ENCODE assay signal across 24 mouse cellular contexts in the genomic region with DNA sequence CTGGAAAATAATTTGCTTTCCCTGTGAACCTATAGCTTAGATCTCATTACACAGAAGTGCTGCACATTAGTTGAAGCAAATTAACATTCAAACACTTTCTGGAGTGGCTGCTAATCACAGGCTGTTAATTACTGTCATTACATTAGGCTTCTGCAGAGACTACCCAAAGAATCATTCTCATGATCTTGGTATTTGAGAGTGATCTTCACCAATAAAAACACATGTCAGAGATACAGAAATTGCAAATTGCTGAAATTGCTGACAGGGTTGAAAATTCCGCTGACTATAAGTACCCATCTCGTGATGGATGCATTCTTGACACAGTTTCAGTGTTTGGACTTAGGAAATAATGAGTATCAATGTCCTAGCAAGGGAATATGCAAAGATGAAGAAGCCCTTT.
DNase-seq lines count a peak whose midpoint lies in the region; ATAC-seq and TF ChIP-seq lines count a peak whose summit lies in the region.
"Had no signal": no experiment of that assay in that cellular context is flagged by ENCODE, and none has a peak within 500 bp of the region (broad histone marks: within the 10 kb centered on the region; RNA-seq: fewer than 3 reads in every experiment).

No protein-coding gene starts in this region.

- no peaks in the 10 kb centered on the region for H3K36me3 ChIP-seq in forebrain, embryonic 12.5 days (replicated peaks)
- H3K36me3 ChIP-seq in forebrain, postnatal 0 days (ENCODE audit: insufficient read depth), result no peaks in the 10 kb centered on the region
- no peaks in the 10 kb centered on the region for H3K36me3 ChIP-seq in forebrain, embryonic 14.5 days (ENCODE audit: control insufficient read depth, insufficient read depth, low read length)
- H3K36me3 ChIP-seq in forebrain, embryonic 15.5 days, result no peaks in the 10 kb centered on the region
- H3K36me3 ChIP-seq in midbrain, postnatal 0 days (ENCODE audit: insufficient read depth, low read length), result no peaks in the 10 kb centered on the region
- H3K36me3 ChIP-seq in midbrain, embryonic 16.5 days (ENCODE audit: control insufficient read depth, insufficient read depth, low read length), result no peaks in the 10 kb centered on the region
- H3K36me3 ChIP-seq in ES-E14 (ENCODE audit: control insufficient read depth, insufficient read depth, low read length, poor library complexity, severe bottlenecking), result no peaks in the 10 kb centered on the region
- H3K36me3 ChIP-seq: embryonic facial prominence, embryonic 13.5 days; embryonic facial prominence, embryonic 15.5 days had no signal

- no peaks in the 10 kb centered on the region for H3K27me3 ChIP-seq in forebrain, embryonic 12.5 days
- H3K27me3 ChIP-seq in forebrain, postnatal 0 days (ENCODE audit: insufficient read depth, low read length), result no peaks in the 10 kb centered on the region
- no peaks in the 10 kb centered on the region for H3K27me3 ChIP-seq in forebrain, embryonic 14.5 days (replicated peaks; ENCODE audit: control insufficient read depth, insufficient read depth, low read length)
- H3K27me3 ChIP-seq in forebrain, embryonic 15.5 days, result no peaks in the 10 kb centered on the region
- no peaks in the 10 kb centered on the region for H3K27me3 ChIP-seq in midbrain, postnatal 0 days (ENCODE audit: insufficient read depth, low read length)
- H3K27me3 ChIP-seq in midbrain, embryonic 16.5 days (ENCODE audit: control insufficient read depth, insufficient read depth, low read depth, low read length), result no peaks in the 10 kb centered on the region
- H3K27me3 ChIP-seq: CH12.LX; embryonic facial prominence, embryonic 13.5 days; embryonic facial prominence, embryonic 15.5 days had no signal

- DNase-seq in forebrain, postnatal 0 days, result no peak
- peak; percentile 76 for DNase-seq in forebrain, embryonic 14.5 days (ENCODE audit: low spot score)
- DNase-seq in midbrain, postnatal 0 days (ENCODE audit: low spot score), result peak; percentile 12
- no peak for DNase-seq in ES-E14 (ENCODE audit: low read depth, low spot score)
- no peak for DNase-seq in adrenal gland, adult 8-10 months
- DNase-seq: adrenal gland, adult 2 months; adrenal gland, postnatal 14 days; adrenal gland, postnatal 36 days; B cell, adult 2 months; cerebellum, adult 11 months; cerebellum, adult 18-20 months; cerebellum, adult 8-10 months; cerebellum, adult 9-11 months; cerebellum, postnatal 14 days; cerebellum, postnatal 36 days; embryo, embryonic 11 days had no signal

- in situ Hi-C loops in ES-E14 (cut with MboI; ENCODE audit: low sequenced_read_pairs in 2 of 2, unreplicated experiment in 2 of 2), result no loop called here

- H3K27ac ChIP-seq in forebrain, embryonic 12.5 days, result no peak overlapping the region
- H3K27ac ChIP-seq in forebrain, postnatal 0 days (ENCODE audit: low read depth, low read length), result no peak overlapping the region
- H3K27ac ChIP-seq in forebrain, embryonic 14.5 days (ENCODE audit: low read depth, low read length), result no peak overlapping the region
- no peak overlapping the region for H3K27ac ChIP-seq in forebrain, embryonic 15.5 days (replicated peaks)
- H3K27ac ChIP-seq in midbrain, postnatal 0 days (ENCODE audit: low read depth, low read length), result no peak overlapping the region
- H3K27ac ChIP-seq in midbrain, embryonic 16.5 days (ENCODE audit: low read length), result no peak overlapping the region
- H3K27ac ChIP-seq in ES-E14 (ENCODE audit: insufficient read depth, low read depth, low read length, poor library complexity, severe bottlenecking), result no peak overlapping the region
- H3K27ac ChIP-seq: embryonic facial prominence, embryonic 13.5 days; embryonic facial prominence, embryonic 15.5 days had no signal

- 54% methylated on average over 2 of the region's 2 CpGs for whole genome bisulfite sequencing in forebrain, embryonic 12.5 days
- WGBS in forebrain, postnatal 0 days, result 31% methylated on average over 2 of the region's 2 CpGs
- WGBS in forebrain, embryonic 14.5 days, result 26% methylated on average over 2 of the region's 2 CpGs
- WGBS in forebrain, embryonic 15.5 days, result 29% methylated on average over 2 of the region's 2 CpGs
- WGBS in midbrain, postnatal 0 days, result 59% methylated on average over 2 of the region's 2 CpGs
- WGBS in midbrain, embryonic 16.5 days, result 58% methylated on average over 2 of the region's 2 CpGs

- H3K9ac ChIP-seq in forebrain, embryonic 12.5 days, result no peak overlapping the region
- no peak overlapping the region for H3K9ac ChIP-seq in forebrain, postnatal 0 days
- H3K9ac ChIP-seq in forebrain, embryonic 14.5 days (ENCODE audit: low read length), result no peak overlapping the region
- H3K9ac ChIP-seq in forebrain, embryonic 15.5 days (replicated peaks), result no peak overlapping the region
- no peak overlapping the region for H3K9ac ChIP-seq in midbrain, postnatal 0 days (replicated peaks; ENCODE audit: low read length, poor library complexity, severe bottlenecking)
- no peak overlapping the region for H3K9ac ChIP-seq in midbrain, embryonic 16.5 days (ENCODE audit: low read depth, low read length)
- no peak overlapping the region for H3K9ac ChIP-seq in ES-E14 (ENCODE audit: insufficient read depth, low read depth, low read length, poor library complexity, severe bottlenecking)
- H3K9ac ChIP-seq: embryonic facial prominence, embryonic 13.5 days; embryonic facial prominence, embryonic 15.5 days had no signal

- H3K4me1 ChIP-seq in forebrain, embryonic 12.5 days, result peaks cover 2% of the 10 kb centered on the region; the same call in 1 of the 2 replicates
- 0 out of 2 replicates have a peak, but pooled peaks cover 4% of the 10 kb centered on the region for H3K4me1 ChIP-seq in forebrain, postnatal 0 days (ENCODE audit: insufficient read depth)
- H3K4me1 ChIP-seq in forebrain, embryonic 14.5 days (ENCODE audit: control insufficient read depth, insufficient read depth, low read length), result peaks cover 10% of the 10 kb centered on the region; the same call in 1 of the 2 replicates
- peaks cover 20% of the 10 kb centered on the region for H3K4me1 ChIP-seq in forebrain, embryonic 15.5 days
- peaks cover 2% of the 10 kb centered on the region; the same call in 1 of the 2 replicates for H3K4me1 ChIP-seq in midbrain, postnatal 0 days (ENCODE audit: insufficient read depth, low read length)
- 0 out of 2 replicates have a peak, but pooled peaks cover 5% of the 10 kb centered on the region for H3K4me1 ChIP-seq in midbrain, embryonic 16.5 days (ENCODE audit: control insufficient read depth, insufficient read depth, low read length)
- H3K4me1 ChIP-seq in ES-E14 (ENCODE audit: control insufficient read depth in 2 of 2, insufficient read depth in 2 of 2, low read length in 2 of 2, poor library complexity in 1 of 2), result peaks cover 0 to 2% of the 10 kb centered on the region in 2 experiments; a peak in 1 of 4 replicates

- H3K4me2 ChIP-seq in forebrain, embryonic 12.5 days, result no peak overlapping the region
- no peak overlapping the region for H3K4me2 ChIP-seq in forebrain, postnatal 0 days (ENCODE audit: low read depth)
- no peak overlapping the region for H3K4me2 ChIP-seq in forebrain, embryonic 14.5 days (ENCODE audit: low read length)
- H3K4me2 ChIP-seq in forebrain, embryonic 15.5 days (replicated peaks), result no peak overlapping the region
- no peak overlapping the region for H3K4me2 ChIP-seq in midbrain, postnatal 0 days (ENCODE audit: low read depth, low read length, poor library complexity, severe bottlenecking)
- no peak overlapping the region for H3K4me2 ChIP-seq in midbrain, embryonic 16.5 days (ENCODE audit: low read length)
- H3K4me2 ChIP-seq: embryonic facial prominence, embryonic 13.5 days; embryonic facial prominence, embryonic 15.5 days had no signal

- TF ChIP-seq CTCF in forebrain, postnatal 0 days (IDR thresholded peaks at IDR 0.05; ENCODE audit: low read depth), result no peak
- TF ChIP-seq CTCF in midbrain, postnatal 0 days (IDR thresholded peaks at IDR 0.05), result no peak

- peak; percentile 51; the same call in 1 of the 2 replicates for ATAC-seq in forebrain, embryonic 12.5 days (ENCODE audit: low FRiP score)
- no peak for ATAC-seq in forebrain, postnatal 0 days
- peak; percentile 79 for ATAC-seq in forebrain, embryonic 14.5 days
- ATAC-seq in forebrain, embryonic 15.5 days (replicated peaks), result no peak
- no peak for ATAC-seq in midbrain, postnatal 0 days (ENCODE audit: low FRiP score)
- no peak for ATAC-seq in midbrain, embryonic 16.5 days
- ATAC-seq: CD4-positive, CD25-positive, alpha-beta regulatory T cell, adult 4 months had no signal

- H3K4me3 ChIP-seq in forebrain, embryonic 12.5 days (replicated peaks), result no peak overlapping the region
- no peak overlapping the region for H3K4me3 ChIP-seq in forebrain, postnatal 0 days (ENCODE audit: low read depth, low read length)
- no peak overlapping the region for H3K4me3 ChIP-seq in forebrain, embryonic 14.5 days (ENCODE audit: low read depth, low read length)
- no peak overlapping the region for H3K4me3 ChIP-seq in forebrain, embryonic 15.5 days
- H3K4me3 ChIP-seq in midbrain, postnatal 0 days (ENCODE audit: low read depth, low read length), result no peak overlapping the region
- no peak overlapping the region for H3K4me3 ChIP-seq in midbrain, embryonic 16.5 days (ENCODE audit: low read depth, low read length)
- no peak overlapping the region for H3K4me3 ChIP-seq in ES-E14 (ENCODE audit: insufficient read depth in 1 of 2, low read depth in 1 of 2, low read length in 2 of 2, poor library complexity in 1 of 2, severe bottlenecking in 1 of 2)
- H3K4me3 ChIP-seq: embryonic facial prominence, embryonic 13.5 days; embryonic facial prominence, embryonic 15.5 days; erythroblast, embryonic 14.5 days had no signal

- no peaks in the 10 kb centered on the region for H3K9me3 ChIP-seq in forebrain, embryonic 12.5 days
- H3K9me3 ChIP-seq in forebrain, postnatal 0 days (ENCODE audit: low read length), result no peaks in the 10 kb centered on the region
- H3K9me3 ChIP-seq in forebrain, embryonic 14.5 days (replicated peaks; ENCODE audit: control insufficient read depth, low read length), result no peaks in the 10 kb centered on the region
- no peaks in the 10 kb centered on the region for H3K9me3 ChIP-seq in forebrain, embryonic 15.5 days
- no peaks in the 10 kb centered on the region for H3K9me3 ChIP-seq in midbrain, postnatal 0 days (ENCODE audit: low read length)
- no peaks in the 10 kb centered on the region; the same call in 1 of the 2 replicates for H3K9me3 ChIP-seq in midbrain, embryonic 16.5 days (replicated peaks; ENCODE audit: control insufficient read depth, low read length, poor library complexity, severe bottlenecking)
- no peaks in the 10 kb centered on the region for H3K9me3 ChIP-seq in ES-E14 (ENCODE audit: control insufficient read depth, insufficient read depth, low read depth, low read length)
- H3K9me3 ChIP-seq: embryonic facial prominence, embryonic 13.5 days; embryonic facial prominence, embryonic 15.5 days had no signal

TF ChIP-seq in ES-E14, 5 proteins besides CTCF, POLR2A, EP300 and RAD21:
- TF ChIP-seq MAFK (IDR thresholded peaks at IDR 0.05; ENCODE audit: insufficient read depth, low read depth, low read length), result 0 out of 2 replicates have a peak, but pooled peaks have one; percentile 42
- no peak for TF ChIP-seq HCFC1 (IDR thresholded peaks at IDR 0.05; ENCODE audit: borderline replicate concordance, insufficient read depth, low read length)
- no peak for TF ChIP-seq CHD2 (IDR thresholded peaks at IDR 0.05; ENCODE audit: low read depth, low read length)

Comparison
In these comparisons a context has a peak if more than half of its experiments do, and no peak if none do; other contexts are left out.
1. ATAC-seq: peak in forebrain, embryonic 12.5 days (single experiment) and forebrain, embryonic 14.5 days (single experiment); none in forebrain, postnatal 0 days (single experiment), forebrain, embryonic 15.5 days (single experiment), midbrain, postnatal 0 days (single experiment) and midbrain, embryonic 16.5 days (single experiment).
2. DNase-seq: peak in forebrain, embryonic 14.5 days (single experiment) and midbrain, postnatal 0 days (single experiment); none in forebrain, postnatal 0 days (single experiment), ES-E14 (single experiment) and adrenal gland, adult 8-10 months (single experiment).